Mouse (Mus musculus) layer of hippocampus, adult 9-11 months (tissue): Measurements from ENCODE around the gene Rbm19.

Experiments used
- DNase-seq: peaks from one replicate; pipeline ENCODE4 v3.0.0; 2022

Gene Rbm19

DNA sequence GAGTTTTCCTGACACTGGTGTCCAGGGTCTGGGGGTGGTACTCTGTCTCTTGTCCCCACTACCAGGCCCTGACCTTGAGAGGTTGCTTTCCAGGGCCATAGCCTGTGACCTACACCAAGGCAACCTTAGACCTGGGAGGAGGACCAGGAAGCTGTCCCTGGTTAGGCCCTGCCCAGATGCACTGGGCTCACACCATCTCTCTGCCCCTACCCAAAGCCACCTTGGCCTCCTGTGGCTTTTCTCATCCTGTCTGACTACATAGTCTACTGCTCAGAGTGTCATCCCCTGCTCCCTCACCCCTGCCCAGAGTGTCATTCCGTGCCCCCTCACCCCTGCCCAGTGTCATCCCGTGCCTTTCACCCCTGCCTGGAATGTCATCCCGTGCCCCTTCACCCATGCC, 19.6 kb downstream of the Rbm19 start:
- DNase-seq, result no peak

DNA sequence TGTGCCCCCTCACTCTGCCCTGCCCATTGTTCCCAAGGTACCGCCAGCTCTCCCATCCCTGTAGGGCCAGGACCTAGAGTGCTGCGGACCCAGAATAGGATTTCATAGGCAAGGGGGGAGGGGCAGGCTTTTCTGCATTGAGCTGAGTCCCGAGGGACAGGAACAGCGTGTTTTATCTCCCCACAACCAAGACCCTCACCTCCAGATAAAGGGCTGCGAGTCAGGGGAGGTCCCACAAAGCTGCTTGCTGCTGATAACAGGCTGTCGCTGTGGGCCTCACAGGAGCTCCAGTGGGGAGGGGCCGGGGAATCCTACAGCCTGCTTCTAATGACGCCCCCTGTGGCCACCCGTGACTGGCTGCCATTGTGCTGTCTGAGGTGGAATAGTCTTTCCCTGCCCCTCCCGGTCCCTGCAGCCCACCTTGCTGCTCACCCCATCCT, 20.0 kb downstream of the Rbm19 start:
- DNase-seq, result no peak

DNA sequence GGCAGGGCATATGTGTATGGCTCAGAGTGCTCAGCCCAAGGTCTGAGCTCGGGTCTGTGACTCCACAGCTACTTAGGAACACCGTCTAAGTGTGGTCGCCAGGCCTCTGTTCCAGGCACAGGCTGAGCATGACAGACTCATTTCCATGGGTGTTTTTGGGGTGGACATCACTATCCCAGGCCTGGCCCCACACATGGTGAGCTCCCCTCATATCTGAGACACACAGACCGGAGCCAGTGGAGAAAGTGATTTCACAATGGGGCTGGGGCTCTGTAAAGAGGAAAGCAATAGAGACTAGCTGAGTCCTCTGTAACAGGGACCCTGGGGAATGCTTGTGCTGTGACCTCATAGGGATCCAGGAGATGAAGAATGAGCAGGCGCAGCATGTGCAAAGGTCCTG, 20.8 kb downstream of the Rbm19 start:
- DNase-seq, result no peak

DNA sequence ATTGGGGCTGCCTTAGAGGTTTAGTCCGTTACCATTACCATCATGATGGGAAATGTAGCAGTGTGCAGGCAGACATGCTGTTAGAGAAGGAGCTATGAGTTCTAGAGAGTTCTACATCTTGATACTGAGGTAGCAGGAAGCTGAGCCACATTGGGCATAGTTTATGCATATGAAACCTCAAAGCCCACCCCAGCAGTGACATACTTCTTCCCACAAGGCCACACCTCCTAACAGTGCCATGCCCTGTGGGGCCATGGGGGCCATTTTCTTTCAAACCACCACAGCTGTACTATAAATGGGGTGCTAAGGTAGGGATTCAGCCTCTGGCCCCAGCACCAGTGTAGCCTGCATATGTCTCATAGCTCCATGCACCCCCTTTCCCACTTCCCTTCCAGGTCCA, 21.6 kb downstream of the Rbm19 start:
- DNase-seq, result no peak

DNA sequence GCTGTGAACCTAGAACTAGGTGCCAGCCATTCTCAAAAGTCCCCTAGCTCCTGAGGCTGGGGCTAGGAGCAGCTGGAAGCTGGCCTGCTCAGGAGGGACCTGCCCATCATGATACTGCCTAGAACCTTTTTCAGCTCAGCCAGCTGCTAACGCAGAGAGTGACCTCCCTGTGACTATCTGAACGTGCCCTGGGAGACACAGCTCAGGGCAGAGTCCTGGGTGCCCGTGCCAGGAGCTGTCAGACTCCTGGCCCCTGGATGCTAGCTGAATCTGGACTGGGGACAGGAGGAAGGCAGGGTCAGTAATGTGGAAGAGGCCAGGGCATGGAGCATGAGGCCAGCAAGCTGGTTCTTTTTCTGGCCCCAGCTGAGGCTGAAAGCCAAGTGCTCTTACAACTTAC, 22.1 kb downstream of the Rbm19 start:
- DNase-seq, result no peak

DNA sequence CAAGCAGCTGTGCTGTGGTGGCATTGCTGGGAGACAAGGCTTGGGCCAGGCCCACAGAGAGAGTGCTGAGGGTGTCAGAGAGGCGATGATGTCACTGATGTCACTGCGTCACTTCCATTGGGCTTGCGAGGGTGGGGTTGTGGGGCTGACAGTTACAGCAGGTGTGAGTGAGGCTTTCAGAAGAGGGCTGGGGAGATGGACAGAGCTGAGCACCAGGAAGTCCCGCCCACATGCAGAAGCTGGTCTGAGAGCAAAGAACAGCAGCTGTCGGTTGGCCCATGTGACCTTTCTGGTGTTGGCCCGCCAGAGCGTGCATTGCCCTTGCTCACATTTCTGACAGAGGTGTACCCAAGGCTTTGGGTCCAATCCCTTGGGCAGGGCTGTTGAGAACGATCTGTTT, 23.0 kb downstream of the Rbm19 start:
- no peak for DNase-seq

DNA sequence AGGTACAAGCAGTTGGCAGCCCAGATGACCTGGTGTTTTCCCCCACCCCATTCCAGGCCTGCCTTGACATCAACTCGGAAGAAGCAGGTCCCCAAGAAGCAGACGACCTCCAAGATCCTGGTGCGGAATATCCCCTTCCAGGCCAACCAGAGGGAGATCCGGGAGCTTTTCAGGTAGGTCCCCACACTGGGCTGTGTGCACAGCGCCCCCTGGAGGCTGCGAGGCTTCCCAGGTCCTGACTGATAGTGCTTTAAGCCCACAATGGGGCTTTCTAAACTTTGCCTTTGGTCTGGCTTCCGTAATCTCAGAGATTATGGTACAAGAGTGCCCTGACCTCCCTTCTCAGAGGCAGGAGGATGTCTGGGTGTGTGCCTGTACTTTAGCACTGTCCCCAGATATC, 27.7 kb downstream of the Rbm19 start:
- no peak for DNase-seq

DNA sequence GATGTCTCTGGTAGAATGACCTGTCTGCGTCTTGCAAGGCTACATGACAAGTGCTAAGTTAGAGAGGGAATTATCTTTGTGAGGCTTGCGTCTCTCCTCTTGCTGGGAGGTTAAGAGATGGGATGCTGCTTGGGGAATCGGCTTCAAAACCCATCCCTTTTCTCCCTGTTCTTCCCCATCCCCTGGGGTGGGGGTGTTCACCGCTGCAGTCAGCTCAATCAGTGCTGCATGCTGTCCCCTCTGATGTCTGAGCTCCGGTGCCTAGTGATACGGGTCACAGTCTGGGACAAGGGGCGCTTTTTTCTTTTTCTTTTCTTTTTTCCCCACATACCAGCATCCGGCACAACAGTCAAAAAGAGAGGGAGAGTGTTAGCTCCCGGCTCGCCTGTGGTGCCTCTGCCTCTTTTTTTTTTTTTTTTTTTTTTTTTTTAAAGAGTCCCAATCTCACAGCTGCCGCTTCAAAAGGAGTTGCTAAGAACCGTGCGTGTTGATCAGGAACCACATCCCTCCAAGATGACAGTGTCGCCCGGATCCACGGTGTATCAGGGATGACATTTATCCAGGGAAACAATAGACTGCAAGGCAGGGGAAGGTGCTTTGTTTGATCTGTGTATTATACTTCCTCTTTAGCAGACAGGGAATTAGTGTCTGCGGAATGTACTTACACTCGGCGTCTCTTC, 29.2 kb downstream of the Rbm19 start:
- DNase-seq, result no peak

DNA sequence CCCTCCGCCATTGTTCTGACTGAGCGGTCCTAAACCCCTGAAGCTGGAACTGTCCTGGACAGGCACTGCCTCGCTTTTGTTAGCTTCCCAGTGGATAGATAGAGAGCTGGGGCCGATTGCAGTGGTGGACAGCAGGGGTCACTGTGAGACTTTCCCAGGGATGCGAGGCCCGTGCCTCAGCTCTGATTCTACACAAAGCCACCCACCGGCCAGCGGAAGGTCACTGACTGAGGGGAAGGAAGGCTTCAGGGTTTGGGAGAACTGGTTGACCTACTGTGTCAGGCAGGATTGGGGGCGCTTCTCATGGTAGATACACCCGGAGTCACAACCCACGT, 29.8 kb downstream of the Rbm19 start:
- peak; percentile 36 for DNase-seq

DNA sequence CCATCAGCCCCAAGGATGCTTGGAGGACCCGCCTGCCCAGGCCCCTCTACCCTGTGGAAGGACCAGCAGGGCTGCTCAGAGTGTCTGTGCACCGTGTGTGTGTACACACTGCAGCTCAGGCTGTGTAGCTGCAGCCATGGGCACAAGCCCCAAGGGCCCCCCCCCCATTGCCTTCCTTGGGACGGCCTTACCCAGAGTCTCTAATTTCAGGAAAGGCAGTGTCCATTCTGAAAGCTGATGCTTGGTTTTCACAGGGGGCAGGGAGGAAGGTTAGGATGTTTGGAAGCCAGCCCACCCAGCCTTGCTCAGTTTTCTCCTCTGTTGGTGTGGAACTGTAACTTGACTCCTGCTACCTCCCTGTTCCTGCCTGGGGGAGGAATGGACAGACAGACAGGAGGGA, 30.6 kb downstream of the Rbm19 start:
- DNase-seq, result no peak

DNA sequence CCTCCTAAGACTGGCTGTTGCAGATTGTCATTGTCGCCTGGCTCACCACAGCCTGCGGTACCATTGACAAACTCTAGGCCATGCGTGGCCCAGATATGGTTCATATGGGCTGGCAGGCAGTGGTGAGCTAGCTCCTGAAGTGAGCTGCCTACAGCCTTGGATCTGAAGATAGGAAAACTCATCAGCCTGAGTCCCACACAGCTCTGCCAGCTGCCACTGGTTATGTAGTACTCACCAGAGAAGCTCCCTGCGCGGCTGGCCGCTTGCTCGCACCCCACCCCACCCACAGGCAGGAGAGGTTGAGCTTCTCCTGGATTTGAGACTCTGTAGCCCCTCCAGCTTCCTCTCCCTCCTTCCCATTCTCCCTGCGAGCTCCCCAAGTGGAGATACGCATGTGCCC, 32.0 kb downstream of the Rbm19 start:
- no peak for DNase-seq

DNA sequence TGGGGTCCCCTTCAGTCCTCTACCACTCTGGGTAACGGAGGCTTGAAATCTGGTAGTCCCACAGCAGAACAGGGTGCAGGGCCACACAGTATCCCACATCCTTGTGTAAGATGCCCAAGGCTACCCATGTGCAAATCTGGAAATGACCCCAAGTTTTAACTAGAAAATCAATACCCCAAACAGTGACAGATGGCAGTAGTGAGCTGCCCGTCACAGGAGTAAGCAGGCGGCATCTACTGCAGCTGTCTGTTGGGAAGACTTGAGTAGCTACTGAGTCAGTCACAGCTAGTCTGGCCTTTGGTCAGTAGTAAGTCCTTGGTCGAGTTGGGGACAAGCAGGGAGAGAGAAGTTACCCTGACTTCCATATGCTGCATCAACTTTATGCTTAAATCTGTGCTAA, 34.9 kb downstream of the Rbm19 start:
- DNase-seq, result no peak

DNA sequence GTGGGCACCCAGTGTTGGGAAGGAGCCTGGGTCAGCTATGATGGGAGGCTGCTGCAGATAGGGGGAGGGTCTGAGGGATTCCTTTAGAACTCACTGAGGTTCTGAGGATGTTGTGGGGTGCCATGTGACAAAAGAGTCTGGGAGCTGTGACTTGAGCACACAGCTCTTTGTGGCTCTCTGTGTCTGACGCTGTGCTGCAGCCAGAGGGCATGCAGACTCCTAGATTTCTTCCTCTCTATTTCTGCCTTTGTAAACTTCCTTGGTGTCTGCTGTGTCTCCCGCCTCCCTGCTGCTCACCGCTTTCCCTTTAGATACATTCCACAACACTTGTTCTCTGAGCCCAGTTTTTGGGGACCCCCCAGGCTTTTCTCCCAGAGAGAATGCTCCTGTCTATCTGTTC, 36.9 kb downstream of the Rbm19 start:
- no peak for DNase-seq

DNA sequence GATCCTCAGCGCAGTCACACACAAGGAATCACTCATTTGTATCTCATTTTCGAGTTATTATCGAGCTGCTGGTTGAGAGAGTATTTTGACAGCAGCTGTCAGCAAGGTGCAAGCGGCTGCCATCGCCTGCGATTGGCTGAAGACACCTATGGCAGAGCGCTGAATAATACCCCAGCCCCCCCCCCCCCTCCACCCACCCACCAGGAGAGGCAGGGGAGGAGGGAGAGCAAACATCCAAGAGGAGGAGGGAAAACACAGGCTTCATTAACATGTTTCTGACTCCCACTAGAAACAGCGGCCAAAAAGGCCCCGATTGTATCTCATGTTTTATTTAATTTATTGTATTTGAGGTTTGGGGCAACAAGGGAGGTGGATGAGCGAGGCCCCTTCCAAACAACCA, 39.4 kb downstream of the Rbm19 start:
- DNase-seq, result no peak

DNA sequence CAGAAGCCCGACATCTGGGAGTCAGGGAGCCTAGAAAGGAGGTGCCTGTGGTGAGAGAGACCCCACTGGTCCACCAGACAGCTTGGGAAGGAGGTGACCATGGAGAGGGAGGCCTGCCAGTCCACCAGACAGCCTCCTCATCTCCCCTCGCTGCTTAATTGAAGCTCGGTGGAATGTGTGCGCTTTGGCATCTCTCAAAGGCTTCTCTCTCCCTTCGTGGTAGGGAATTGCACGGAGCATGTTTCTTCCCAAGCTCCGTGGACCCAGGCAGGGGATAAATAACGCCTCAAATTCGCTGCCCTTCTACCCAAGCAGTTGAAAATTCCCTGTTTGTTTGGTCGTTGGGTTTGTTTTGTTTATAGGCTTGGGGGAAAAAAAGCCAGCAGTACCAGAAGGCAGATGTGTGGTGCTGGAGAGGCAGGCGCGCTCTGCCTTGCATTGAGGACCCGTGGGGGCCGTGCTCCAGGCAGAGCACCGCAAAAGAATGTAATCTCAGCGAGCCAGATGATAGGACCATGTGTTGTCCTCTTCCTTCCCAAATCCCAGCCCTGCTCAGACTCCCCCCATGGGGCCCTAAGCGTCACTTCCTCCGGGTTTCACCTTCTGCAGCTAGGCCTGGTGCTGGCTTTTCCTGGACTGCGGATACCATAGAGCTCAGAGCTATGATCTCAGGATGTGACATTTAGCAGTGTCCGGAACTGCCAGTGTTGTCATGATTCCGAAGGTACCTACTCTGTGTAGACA, 40.1 kb downstream of the Rbm19 start:
- DNase-seq, result no peak

DNA sequence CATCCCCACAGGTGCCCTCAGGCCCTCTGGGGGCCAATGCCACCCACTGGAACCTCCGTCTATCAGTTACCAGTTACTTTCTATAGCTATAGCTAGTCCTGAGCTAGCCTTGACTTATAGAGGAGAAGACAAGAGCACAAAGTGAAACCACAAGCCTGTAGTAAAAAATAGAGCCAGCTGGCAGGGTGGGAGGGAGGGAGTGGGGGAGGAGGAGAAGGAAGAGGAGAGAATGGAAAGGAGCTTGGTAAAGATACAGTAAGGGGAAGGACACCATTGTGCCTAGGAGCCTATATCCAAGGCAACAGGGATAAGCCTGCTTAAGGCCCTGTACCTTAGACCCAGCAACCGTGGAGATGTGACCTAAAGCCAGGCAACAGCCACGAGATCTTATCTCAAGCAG, 40.9 kb downstream of the Rbm19 start:
- DNase-seq, result no peak

DNA sequence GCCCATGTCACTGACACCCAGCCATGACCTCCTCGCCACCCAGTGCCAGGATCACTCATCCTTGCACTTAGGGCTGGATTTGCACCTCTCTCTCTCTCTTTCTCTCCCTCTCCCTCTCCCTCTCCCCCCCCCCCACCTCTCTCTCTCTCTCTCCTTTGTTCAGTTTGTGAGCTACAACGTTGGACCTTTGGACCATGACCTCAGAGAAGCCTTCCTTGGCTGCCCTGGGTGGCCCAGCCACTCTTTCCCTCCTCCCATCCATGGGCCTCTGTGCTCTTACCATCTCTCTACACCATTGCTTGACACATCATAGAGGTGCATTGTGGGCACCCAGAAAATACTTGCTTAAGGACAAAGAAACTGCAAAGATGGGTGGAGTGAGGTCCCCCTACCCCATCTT, 42.2 kb downstream of the Rbm19 start:
- DNase-seq, result no peak

DNA sequence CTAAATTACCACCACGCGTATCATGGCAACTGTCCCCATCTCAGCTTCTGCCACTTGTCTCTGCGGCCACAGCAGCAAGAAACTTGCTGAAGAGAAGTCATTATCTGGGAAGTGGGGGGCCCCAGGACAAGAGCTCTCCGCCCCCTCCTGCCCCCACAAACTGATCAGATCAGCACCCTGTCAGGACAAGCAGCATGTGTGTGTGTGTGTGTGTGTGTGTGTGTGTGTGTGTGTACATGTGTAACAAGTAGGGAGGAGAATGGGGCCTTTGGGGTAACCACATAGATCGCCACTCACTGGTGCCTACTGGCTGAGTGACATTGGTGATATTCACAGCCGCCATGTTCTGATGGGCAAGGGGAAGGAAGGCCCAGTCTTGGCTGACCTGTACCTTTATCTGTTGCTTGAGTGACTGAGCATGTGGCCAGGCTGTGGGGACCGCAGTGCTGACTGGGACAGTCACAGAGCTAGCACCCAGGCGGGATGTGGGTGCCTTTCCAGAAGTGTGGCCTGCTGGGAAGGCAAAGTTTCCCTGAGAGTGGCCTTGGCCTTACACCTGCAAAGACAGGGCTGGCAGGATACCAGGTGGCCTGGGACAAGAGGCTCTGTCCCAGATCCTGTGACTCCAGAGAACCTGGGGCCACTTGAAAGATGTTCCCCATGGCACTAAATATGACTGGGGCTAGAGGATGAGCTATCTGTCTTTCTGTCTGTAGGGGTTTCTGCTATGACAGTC, 44.8 kb downstream of the Rbm19 start:
- no peak for DNase-seq

DNA sequence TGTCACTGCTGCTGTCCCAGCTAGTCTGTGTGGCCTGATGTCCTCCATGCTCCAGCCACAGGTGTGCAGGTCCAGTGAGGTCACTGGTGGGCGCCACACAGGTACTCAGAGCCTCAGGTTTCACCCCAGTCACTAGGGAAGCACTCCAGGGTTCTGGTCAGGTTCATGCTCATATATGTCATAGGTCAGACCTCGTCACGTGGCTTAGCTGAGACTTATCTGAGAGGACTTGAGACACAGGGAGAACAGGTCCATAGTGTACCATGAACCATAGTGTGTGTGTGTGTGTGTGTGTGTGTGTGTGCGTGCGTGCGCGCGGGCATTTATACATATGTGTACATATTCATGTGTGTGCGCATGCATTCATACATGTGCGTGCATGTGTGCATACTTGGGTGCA, 46.4 kb downstream of the Rbm19 start:
- DNase-seq, result no peak

DNA sequence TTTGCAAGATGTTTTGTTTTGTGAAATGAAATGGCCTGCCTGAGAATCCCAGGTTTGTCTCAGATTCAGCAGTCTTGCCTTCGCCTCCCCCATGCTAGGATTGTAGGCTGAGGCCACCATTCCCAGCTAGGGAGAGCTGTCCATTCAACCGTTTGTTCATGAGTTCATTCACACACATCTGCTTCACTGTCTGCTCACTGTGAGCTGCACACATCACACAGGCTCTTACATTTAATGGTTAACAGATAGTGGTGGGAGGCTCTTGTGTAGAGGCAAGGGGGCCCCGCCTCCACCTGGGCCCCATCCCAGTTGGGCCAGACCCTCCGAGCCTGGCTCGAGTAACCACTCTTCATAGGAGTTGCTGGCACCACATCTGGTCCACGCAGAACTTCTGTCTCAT, 47.2 kb downstream of the Rbm19 start:
- DNase-seq, result no peak

DNA sequence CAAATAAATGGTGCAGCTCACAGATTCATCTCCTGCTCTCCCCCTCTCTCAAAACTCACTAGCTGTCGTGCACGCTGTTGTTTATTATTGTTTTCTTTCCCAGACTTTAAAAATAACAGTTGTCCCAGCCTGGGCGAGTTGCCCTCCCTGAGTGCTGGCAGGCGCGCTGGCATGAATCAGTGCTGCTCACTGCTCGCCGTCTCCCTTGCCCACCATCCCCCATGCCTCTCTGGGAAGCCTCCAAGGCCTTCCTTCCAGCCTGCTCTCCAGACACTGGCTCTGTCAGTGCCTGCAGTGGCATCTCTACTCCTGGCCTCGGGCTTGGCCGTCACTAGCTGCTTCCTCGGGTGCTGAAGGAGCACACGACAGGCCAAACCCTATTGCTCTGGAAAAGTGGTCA, 48.2 kb downstream of the Rbm19 start:
- peak; percentile 83 for DNase-seq

DNA sequence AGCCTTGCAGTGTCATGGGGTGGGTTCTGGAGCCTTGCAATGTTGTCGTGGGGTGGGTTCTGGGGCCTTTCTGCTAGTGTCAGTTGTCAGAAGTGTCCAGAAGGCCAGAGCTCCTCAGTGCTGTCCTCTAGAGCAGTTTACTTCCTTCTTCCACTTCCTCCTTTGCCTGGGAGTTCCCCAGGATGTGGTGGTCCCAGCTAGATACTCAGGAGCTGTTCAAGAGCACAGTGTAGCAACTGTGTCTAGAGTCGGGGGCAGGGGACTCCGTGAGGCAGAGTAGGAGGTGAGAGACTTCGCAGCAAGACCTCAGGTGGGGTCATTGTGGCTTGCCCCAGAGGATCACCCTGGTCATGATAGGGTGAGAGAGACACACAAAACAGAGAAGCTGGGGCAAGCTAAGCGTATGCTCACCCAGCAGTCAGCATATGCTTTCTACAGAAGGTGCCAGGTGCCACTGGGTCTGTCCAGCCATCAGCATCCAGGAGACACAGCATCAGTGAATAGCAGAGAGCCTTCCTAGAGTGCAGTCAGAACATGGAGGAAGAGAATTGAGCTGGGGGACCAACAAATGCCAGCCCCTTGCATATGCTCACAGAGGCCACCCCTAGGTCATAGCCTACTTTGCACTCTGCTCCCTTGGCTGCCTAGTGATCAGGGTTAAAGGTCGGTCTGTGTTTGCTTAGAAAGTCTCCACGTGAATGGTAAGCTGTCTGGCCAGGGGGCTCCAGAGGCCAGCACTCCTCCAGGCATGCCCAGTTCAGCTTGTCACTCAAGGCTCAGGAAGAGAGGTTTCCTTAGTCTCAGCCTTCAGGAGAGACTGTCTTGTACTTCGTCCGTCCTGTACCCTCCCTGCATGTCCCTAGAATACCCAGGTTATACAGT, 49.0 kb downstream of the Rbm19 start:
- DNase-seq, result peak; percentile 41

DNA sequence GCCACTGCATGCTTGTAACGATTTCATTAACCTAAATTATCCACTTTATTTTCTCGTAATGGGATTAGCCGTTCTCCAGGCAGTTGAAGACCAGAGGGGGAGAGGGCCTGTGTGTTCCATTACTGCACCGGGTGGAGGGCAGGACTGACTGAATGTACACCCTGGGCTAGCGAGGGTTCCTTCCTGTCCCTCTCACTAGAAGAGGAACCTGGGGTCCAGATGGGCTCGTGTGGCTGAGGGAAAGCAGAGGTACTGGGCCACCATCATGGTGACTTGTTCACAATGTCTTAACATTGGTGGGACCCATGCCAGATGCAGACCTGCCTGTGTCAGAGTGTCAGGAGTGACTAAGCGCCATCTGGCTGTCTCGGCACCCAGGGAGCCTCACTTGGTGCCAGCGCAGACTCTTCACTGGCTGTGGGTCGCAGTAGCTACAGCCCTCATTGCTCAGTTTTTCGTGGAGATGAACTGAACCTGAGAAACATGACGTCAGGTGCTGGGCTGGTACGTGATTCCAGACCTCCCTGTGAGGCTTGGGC, 51.6 kb downstream of the Rbm19 start:
- no peak for DNase-seq
